In the genomic region with DNA sequence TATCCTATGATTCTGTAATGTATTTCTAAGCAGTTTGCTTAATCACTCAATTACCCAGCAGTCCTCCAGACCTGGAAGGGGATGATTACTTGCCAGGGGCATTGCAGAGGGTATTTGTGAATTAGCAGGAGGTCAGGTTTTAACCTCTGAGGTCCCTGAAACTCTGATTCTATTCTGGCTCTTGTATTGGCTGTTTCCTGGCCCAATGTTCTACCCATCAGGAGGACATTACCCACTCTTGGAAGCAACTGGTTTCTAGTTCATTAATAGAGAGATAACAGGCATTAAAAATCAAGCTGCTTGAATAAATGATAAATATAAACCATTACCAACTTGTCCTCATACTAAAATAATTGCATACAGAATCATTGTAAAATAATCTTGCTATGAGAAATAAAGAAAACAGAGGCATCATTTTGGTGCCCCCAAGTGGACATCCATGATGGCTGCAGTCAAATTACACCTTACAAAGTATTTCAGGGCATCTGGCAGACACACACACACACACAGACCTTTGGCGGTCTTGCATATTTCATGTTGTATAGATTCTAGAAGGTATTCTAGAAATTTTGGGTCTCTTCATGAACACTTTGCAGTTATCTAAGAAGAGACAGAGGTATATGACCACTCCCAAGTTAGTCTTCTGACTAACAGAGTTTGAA, we compare ENCODE assay signal across 8 mouse cellular contexts.
DNase-seq lines count a peak whose midpoint lies in the region; TF ChIP-seq lines count a peak whose summit lies in the region.

No protein-coding gene starts in this region.

- peak; percentile 23 to 30 for DNase-seq in cerebellum, postnatal 4 days (ENCODE audit: low spot score in 2 of 2)
- no peak for DNase-seq in cerebellum, adult 11 months
- DNase-seq in spleen, adult 2 months (ENCODE audit: low read depth in 1 of 2, low spot score in 2 of 2), result peak in 1 of 2 experiments; percentile 8
- no peak for DNase-seq in spleen, adult 12 weeks (ENCODE audit: low spot score)
- peak; percentile 42 for DNase-seq in embryonic facial prominence, embryonic 10.5 days (ENCODE audit: low spot score)
- DNase-seq in kidney, postnatal 36 days, result peak; percentile 3 to 58
- peak; percentile 31 for DNase-seq in mesoderm, embryonic 11.5 days (ENCODE audit: low read depth, low spot score)
- peak; percentile 2 to 9 for DNase-seq in thymus, adult 18-20 months

- no peaks in the 10 kb centered on the region for H3K4me1 ChIP-seq in spleen, adult 2 months (ENCODE audit: control insufficient read depth, insufficient read depth, insufficient read length)
- H3K4me1 ChIP-seq in embryonic facial prominence, embryonic 10.5 days, result no peaks in the 10 kb centered on the region

- H3K9me3 ChIP-seq in embryonic facial prominence, embryonic 10.5 days, result no peaks in the 10 kb centered on the region

- 54% methylated on average over 1 of the region's 1 CpGs for WGBS in spleen, adult 2 months
- WGBS in embryonic facial prominence, embryonic 10.5 days, result 71% methylated on average over 1 of the region's 1 CpGs

- TF ChIP-seq POLR2A in spleen, adult 2 months (IDR thresholded peaks at IDR 0.05; ENCODE audit: low read depth, low read length), result no peak

- H3K36me3 ChIP-seq in spleen, adult 2 months (ENCODE audit: control insufficient read depth, insufficient read depth, low read length), result no peaks in the 10 kb centered on the region
- H3K36me3 ChIP-seq in embryonic facial prominence, embryonic 10.5 days (replicated peaks), result no peaks in the 10 kb centered on the region

- no peak overlapping the region for H3K4me3 ChIP-seq in spleen, adult 2 months (ENCODE audit: extremely low read depth, insufficient read depth, insufficient read length)
- H3K4me3 ChIP-seq in embryonic facial prominence, embryonic 10.5 days, result no peak overlapping the region

- peak; percentile 6; the same call in 1 of the 2 replicates for TF ChIP-seq CTCF in spleen, adult 2 months (IDR thresholded peaks at IDR 0.05; ENCODE audit: extremely low read depth, insufficient read depth, insufficient read length, insufficient replicate concordance)

- no peak overlapping the region for H3K27ac ChIP-seq in spleen, adult 2 months (ENCODE audit: insufficient read depth, low read length)
- H3K27ac ChIP-seq in embryonic facial prominence, embryonic 10.5 days (replicated peaks), result no peak overlapping the region

- no peaks in the 10 kb centered on the region for H3K27me3 ChIP-seq in spleen, adult 2 months (ENCODE audit: control insufficient read depth, insufficient read depth, low read length)
- no peaks in the 10 kb centered on the region for H3K27me3 ChIP-seq in embryonic facial prominence, embryonic 10.5 days (replicated peaks; ENCODE audit: low read depth, poor library complexity, severe bottlenecking)

Comparison
In these comparisons a context has a peak if more than half of its experiments do, and no peak if none do; other contexts are left out.
1. DNase-seq: peak in cerebellum, postnatal 4 days (2 of 2), embryonic facial prominence, embryonic 10.5 days (single experiment), kidney, postnatal 36 days (2 of 2), mesoderm, embryonic 11.5 days (single experiment) and thymus, adult 18-20 months (2 of 2); none in cerebellum, adult 11 months (single experiment) and spleen, adult 12 weeks (single experiment).